Mouse (Mus musculus) hindbrain, embryonic 10.5 days (tissue): ENCODE results near the gene Scarb1. TPM values are rescaled to one million over a fixed set of nuclear protein-coding genes. Genes with fewer than 3 reads are reported as not detected.

Source experiments
- DNase-seq: peaks from one replicate; pipeline ENCODE4 v3.0.0-alpha.2; 2017; ENCODE audit warnings: low spot score
- H3K27ac ChIP-seq: fragments of 300-500 bp; sonication (generic); 2 replicates; pipeline ENCODE4 v1.5.1; 2016; ENCODE audit warnings: mild to moderate bottlenecking, moderate library complexity
- H3K27me3 ChIP-seq: fragments of 300-500 bp; sonication (generic); 2 replicates; pipeline ENCODE4 v1.6.1; 2016; ENCODE audit warnings: mild to moderate bottlenecking; ENCODE audit not compliant: poor library complexity, insufficient read depth, severe bottlenecking
- H3K36me3 ChIP-seq: fragments of 300-500 bp; sonication (generic); 2 replicates; pipeline ENCODE4 v1.6.1; 2016; ENCODE audit warnings: mild to moderate bottlenecking, moderate library complexity
- H3K4me1 ChIP-seq: fragments of 300-500 bp; sonication (generic); replicated peaks from 2 replicates; pipeline ENCODE4 v1.6.1; 2016; ENCODE audit warnings: mild to moderate bottlenecking
- H3K4me3 ChIP-seq: fragments of 300-500 bp; sonication (generic); 2 replicates; pipeline ENCODE4 v1.5.1; 2016; ENCODE audit warnings: mild to moderate bottlenecking, moderate library complexity
- H3K9me3 ChIP-seq: fragments of 300-500 bp; sonication (generic); 2 replicates; pipeline ENCODE4 v1.6.1; 2016; ENCODE audit warnings: mild to moderate bottlenecking, moderate library complexity
- WGBS: fragments of 180-500 bp; shearing (Covaris S2); methylation state at CpG from one replicate; pipeline ENCODE4 v1.1.7; 2016; 5-methylcytosine and 5-hydroxymethylcytosine counted together
- polyA plus RNA-seq: library from polyadenylated mRNA; unstranded; fragments of >200 nt; fragmentation: Nextera tagmentation; extraction: Ambion mirVana; gene quantifications from 2 replicates; pipeline ENCODE4 v1.2.1, GENCODE M21; 2016

Gene Scarb1
- polyA plus RNA-seq, 1 experiment from 2014 or later: 41.2 TPM

- no peaks in the 10 kb centered on the region for H3K9me3 ChIP-seq
- peaks cover 25% of the 10 kb centered on the region for H3K4me1 ChIP-seq
- no peak for DNase-seq
- H3K27me3 ChIP-seq: no peaks in the 10 kb centered on the region
- H3K36me3 ChIP-seq: peaks cover 9% of the 10 kb centered on the region
- H3K27ac ChIP-seq: peak overlapping the region; percentile 35; the same call in 1 of the 2 replicates
- H3K4me3 ChIP-seq: no peak overlapping the region
- WGBS: 61% methylated on average over 7 of the region's 7 CpGs
Observed at GRCm38 (mm10) chr5:125279216-125279615, 61.7 kb downstream of the Scarb1 start.

- 36% methylated on average over 6 of the region's 6 CpGs for WGBS
- Histone ChIP-seq H3K27me3 (no peaks in the 10 kb centered on the region), H3K27ac (no peak overlapping the region), H3K9me3 (no peaks in the 10 kb centered on the region), H3K4me3 (no peak overlapping the region), H3K4me1 (peaks cover 22% of the 10 kb centered on the region), H3K36me3 (peaks cover 9% of the 10 kb centered on the region)
- peak; percentile 50 for DNase-seq
Observed at GRCm38 (mm10) chr5:125278314-125278713, 62.6 kb downstream of the Scarb1 start.

GRCm38 (mm10) chr5:125277313-125277712, 63.6 kb downstream of the Scarb1 start:
- WGBS: 83% methylated on average over 6 of the region's 6 CpGs

GRCm38 (mm10) chr5:125276765-125277164, 64.1 kb downstream of the Scarb1 start:
- 82% methylated on average over 4 of the region's 4 CpGs for WGBS
- Histone ChIP-seq H3K4me3 (no peak overlapping the region), H3K9me3 (no peaks in the 10 kb centered on the region), H3K27me3 (no peaks in the 10 kb centered on the region), H3K27ac (no peak overlapping the region), H3K4me1 (peaks cover 19% of the 10 kb centered on the region), H3K36me3 (peaks cover 6% of the 10 kb centered on the region)
- no peak for DNase-seq

More at GRCm38 (mm10) chr5:125277313-125277712, 63.6 kb downstream of the Scarb1 start:
- DNase-seq: no peak
- no peaks in the 10 kb centered on the region for H3K27me3 ChIP-seq
- no peak overlapping the region for H3K27ac ChIP-seq
- H3K9me3 ChIP-seq: no peaks in the 10 kb centered on the region
- H3K4me1 ChIP-seq: peaks cover 22% of the 10 kb centered on the region
- H3K4me3 ChIP-seq: no peak overlapping the region
- peaks cover 6% of the 10 kb centered on the region for H3K36me3 ChIP-seq

GRCm38 (mm10) chr5:125275315-125275714, 65.6 kb downstream of the Scarb1 start:
- peaks cover 3% of the 10 kb centered on the region; the same call in 1 of the 2 replicates for H3K27me3 ChIP-seq
- H3K27ac ChIP-seq: no peak overlapping the region
- no peak overlapping the region for H3K4me3 ChIP-seq
- 82% methylated on average over 8 of the region's 8 CpGs for WGBS
- peaks cover 19% of the 10 kb centered on the region for H3K4me1 ChIP-seq
- no peak for DNase-seq
- H3K9me3 ChIP-seq: no peaks in the 10 kb centered on the region
- H3K36me3 ChIP-seq: peaks cover 6% of the 10 kb centered on the region

GRCm38 (mm10) chr5:125274773-125275172, 66.1 kb downstream of the Scarb1 start:
- peaks cover 6% of the 10 kb centered on the region for H3K36me3 ChIP-seq
- peaks cover 18% of the 10 kb centered on the region for H3K4me1 ChIP-seq
- no peak for DNase-seq
- no peaks in the 10 kb centered on the region for H3K9me3 ChIP-seq
- H3K27me3 ChIP-seq: peaks cover 3% of the 10 kb centered on the region; the same call in 1 of the 2 replicates
- no peak overlapping the region for H3K4me3 ChIP-seq
- WGBS: 86% methylated on average over 3 of the region's 3 CpGs
- H3K27ac ChIP-seq: no peak overlapping the region

- H3K9me3 ChIP-seq: no peaks in the 10 kb centered on the region
- no peak overlapping the region for H3K27ac ChIP-seq
- peaks cover 6% of the 10 kb centered on the region for H3K36me3 ChIP-seq
- DNase-seq: no peak
- WGBS: 95% methylated on average over 2 of the region's 2 CpGs
- peaks cover 12% of the 10 kb centered on the region for H3K4me1 ChIP-seq
- no peak overlapping the region for H3K4me3 ChIP-seq
- H3K27me3 ChIP-seq: peaks cover 3% of the 10 kb centered on the region; the same call in 1 of the 2 replicates
Observed at GRCm38 (mm10) chr5:125274182-125274581, 66.7 kb downstream of the Scarb1 start.

GRCm38 (mm10) chr5:125273666-125274109, 67.2 kb downstream of the Scarb1 start:
- WGBS: 35% methylated on average over 8 of the region's 8 CpGs
- Histone ChIP-seq H3K36me3 (peaks cover 6% of the 10 kb centered on the region), H3K4me1 (peaks cover 12% of the 10 kb centered on the region), H3K27ac (no peak overlapping the region), H3K27me3 (peaks cover 3% of the 10 kb centered on the region; the same call in 1 of the 2 replicates), H3K4me3 (no peak overlapping the region), H3K9me3 (no peaks in the 10 kb centered on the region)
- peak; percentile 53 for DNase-seq

- H3K27ac ChIP-seq: no peak overlapping the region
- H3K4me3 ChIP-seq: no peak overlapping the region
- H3K27me3 ChIP-seq: peaks cover 3% of the 10 kb centered on the region; the same call in 1 of the 2 replicates
- H3K9me3 ChIP-seq: no peaks in the 10 kb centered on the region
- peaks cover 4% of the 10 kb centered on the region for H3K36me3 ChIP-seq
- WGBS: 82% methylated on average over 10 of the region's 10 CpGs
- peaks cover 25% of the 10 kb centered on the region for H3K4me1 ChIP-seq
- no peak for DNase-seq
Observed at GRCm38 (mm10) chr5:125272231-125272988, 68.5 kb downstream of the Scarb1 start.

- WGBS: 13% methylated on average over 15 of the region's 15 CpGs
- Histone ChIP-seq H3K36me3 (no peaks in the 10 kb centered on the region), H3K4me1 (peaks cover 30% of the 10 kb centered on the region), H3K9me3 (no peaks in the 10 kb centered on the region), H3K4me3 (no peak overlapping the region), H3K27ac (no peak overlapping the region), H3K27me3 (peaks cover 3% of the 10 kb centered on the region; the same call in 1 of the 2 replicates)
- peak; percentile 84 for DNase-seq
Observed at GRCm38 (mm10) chr5:125271531-125272203, 69.2 kb downstream of the Scarb1 start.

GRCm38 (mm10) chr5:125270587-125271130, 70.2 kb downstream of the Scarb1 start:
- 17% methylated on average over 12 of the region's 12 CpGs for WGBS
- DNase-seq: peak; percentile 82
- Histone ChIP-seq H3K4me1 (peaks cover 38% of the 10 kb centered on the region), H3K36me3 (no peaks in the 10 kb centered on the region), H3K4me3 (no peak overlapping the region), H3K9me3 (no peaks in the 10 kb centered on the region), H3K27ac (no peak overlapping the region), H3K27me3 (peaks cover 3% of the 10 kb centered on the region; the same call in 1 of the 2 replicates)

- no peaks in the 10 kb centered on the region for H3K9me3 ChIP-seq
- peaks cover 42% of the 10 kb centered on the region for H3K4me1 ChIP-seq
- peaks cover 3% of the 10 kb centered on the region; the same call in 1 of the 2 replicates for H3K27me3 ChIP-seq
- DNase-seq: no peak
- no peaks in the 10 kb centered on the region for H3K36me3 ChIP-seq
- H3K27ac ChIP-seq: no peak overlapping the region
- H3K4me3 ChIP-seq: no peak overlapping the region
- WGBS: 88% methylated on average over 7 of the region's 7 CpGs
Observed at GRCm38 (mm10) chr5:125269836-125270235, 71.1 kb downstream of the Scarb1 start.
